Mouse (Mus musculus) midbrain, postnatal 0 days (tissue): ENCODE results near the gene Zfp593. TPM values are rescaled to one million over a fixed set of nuclear protein-coding genes. Genes with fewer than 3 reads are reported as not detected.

Experiments used
- ATAC-seq: fragments of 200-750 bp; cut with Nextera tagmentation; 2 replicates; pipeline ENCODE4 v1.8.0; 2017; ENCODE audit warnings: moderate number of reproducible peaks, mild to moderate bottlenecking, moderate TSS enrichment, moderate library complexity; ENCODE audit not compliant: low FRiP score
- DNase-seq: peaks from one replicate; pipeline ENCODE4 v3.0.0-alpha.2; 2015; ENCODE audit warnings: low spot score
- H3K27ac ChIP-seq: fragments of 300-500 bp; sonication (generic); 2 replicates; pipeline ENCODE4 v1.5.1; 2014; ENCODE audit warnings: low read depth, mild to moderate bottlenecking, low read length, mixed read lengths
- H3K27me3 ChIP-seq: fragments of 300-500 bp; sonication (generic); 2 replicates; pipeline ENCODE4 v1.6.1; 2014; ENCODE audit warnings: low read length, control low read depth, mixed read lengths; ENCODE audit not compliant: insufficient read depth
- H3K36me3 ChIP-seq: fragments of 300-500 bp; sonication (generic); 2 replicates; pipeline ENCODE4 v1.6.1; 2014; ENCODE audit warnings: low read length, control low read depth, mixed read lengths; ENCODE audit not compliant: insufficient read depth
- H3K4me1 ChIP-seq: fragments of 300-500 bp; sonication (generic); 2 replicates; pipeline ENCODE4 v1.6.1; 2014; ENCODE audit warnings: mild to moderate bottlenecking, control low read depth, antibody characterized with exemption, low read length, mixed read lengths; ENCODE audit not compliant: insufficient read depth
- H3K4me2 ChIP-seq: fragments of 300-500 bp; sonication (generic); 2 replicates; pipeline ENCODE4 v1.6.1; 2014; ENCODE audit warnings: low read depth, mild to moderate bottlenecking, low read length, mixed read lengths; ENCODE audit not compliant: poor library complexity, severe bottlenecking
- H3K4me3 ChIP-seq: fragments of 300-500 bp; sonication (generic); 2 replicates; pipeline ENCODE4 v1.5.1; 2014; ENCODE audit warnings: low read depth, mild to moderate bottlenecking, low read length, moderate library complexity
- H3K9ac ChIP-seq: fragments of 300-500 bp; sonication (generic); replicated peaks from 2 replicates; pipeline ENCODE4 v1.6.1; 2014; ENCODE audit warnings: mild to moderate bottlenecking, low read length, moderate library complexity, mixed read lengths; ENCODE audit not compliant: poor library complexity, severe bottlenecking
- H3K9me3 ChIP-seq: fragments of 300-500 bp; sonication (generic); 2 replicates; pipeline ENCODE4 v1.6.1; 2016; ENCODE audit warnings: low read length, control low read depth
- CTCF ChIP-seq: IDR thresholded peaks from 2 replicates; pipeline ENCODE4 v1.5.1; 2016; ENCODE audit warnings: antibody characterized with exemption, mild to moderate bottlenecking
- WGBS: fragments of 180-500 bp; shearing (Covaris S2); extraction: QIAGEN DNeasy Blood & Tissue Kit; methylation state at CpG from one replicate; pipeline ENCODE4 v1.1.7; 2014; 5-methylcytosine and 5-hydroxymethylcytosine counted together
- polyA plus RNA-seq: library from polyadenylated mRNA; unstranded; fragments of >200 nt; fragmentation: Nextera tagmentation; extraction: Ambion mirVana; gene quantifications from 2 replicates; pipeline ENCODE4 v1.2.1, GENCODE M21; 2015
- total RNA-seq: library from RNA; depleted of rRNA; stranded (reverse); fragments of >200 nt; gene quantifications from 2 replicates; pipeline ENCODE4 v1.2.3, GENCODE M21; 2014

Gene Zfp593
- total and polyA plus RNA-seq, 2 experiments from 2014 or later = 9.2 to 15.4 TPM

DNA sequence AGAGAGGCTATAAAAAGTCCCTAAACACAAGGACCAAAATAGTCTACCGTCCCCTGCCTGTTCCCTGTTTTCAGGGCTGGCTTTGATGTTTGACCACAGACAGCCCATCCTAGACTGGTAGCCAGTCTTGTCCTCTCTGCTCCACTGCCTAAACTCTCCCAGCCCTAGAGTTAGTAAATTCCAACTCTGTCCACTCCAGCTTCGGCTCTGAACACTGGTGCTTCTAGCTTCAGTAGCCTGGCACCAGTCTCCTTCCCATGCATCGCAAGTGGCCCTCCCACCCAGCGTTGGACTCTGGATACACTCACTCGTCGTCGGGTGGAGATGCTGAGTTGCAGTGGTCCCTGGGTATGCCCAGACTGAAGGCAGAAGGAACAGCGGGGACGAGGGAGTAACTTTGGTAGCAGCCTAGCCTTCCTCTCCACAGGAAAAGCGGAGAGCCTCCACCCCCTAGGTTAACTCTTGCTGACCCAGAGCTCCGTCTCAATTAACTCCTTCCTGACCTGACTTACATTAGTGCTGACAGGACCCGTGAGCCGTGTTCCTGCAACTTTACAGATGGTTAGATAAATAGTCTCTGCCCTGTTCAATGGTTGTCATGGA is 8.4 kb upstream of the Zfp593 start, which contains the start of gene Grrp1:
Gene Grrp1 (minus strand): TSS at position 385 of the 603 bp plus-strand sequence.
- Histone ChIP-seq H3K4me2 (peak within 1 kb of the TSS; percentile 77), H3K9me3 (no peaks in the 10 kb centered on the region), H3K27me3 (peaks cover 30% of the 10 kb centered on the region), H3K36me3 (no peaks in the 10 kb centered on the region), H3K27ac (no peak within 1 kb of the TSS), H3K9ac (no peak within 1 kb of the TSS), H3K4me1 (0 out of 2 replicates have a peak, but pooled peaks cover 7% of the 10 kb centered on the region), H3K4me3 (peak within 1 kb of the TSS; percentile 55)
- DNase-seq (peak; percentile 13), ATAC-seq (no peak)
- no peak for TF ChIP-seq CTCF
- 3% methylated on average over 13 of the region's 13 CpGs for WGBS

DNA sequence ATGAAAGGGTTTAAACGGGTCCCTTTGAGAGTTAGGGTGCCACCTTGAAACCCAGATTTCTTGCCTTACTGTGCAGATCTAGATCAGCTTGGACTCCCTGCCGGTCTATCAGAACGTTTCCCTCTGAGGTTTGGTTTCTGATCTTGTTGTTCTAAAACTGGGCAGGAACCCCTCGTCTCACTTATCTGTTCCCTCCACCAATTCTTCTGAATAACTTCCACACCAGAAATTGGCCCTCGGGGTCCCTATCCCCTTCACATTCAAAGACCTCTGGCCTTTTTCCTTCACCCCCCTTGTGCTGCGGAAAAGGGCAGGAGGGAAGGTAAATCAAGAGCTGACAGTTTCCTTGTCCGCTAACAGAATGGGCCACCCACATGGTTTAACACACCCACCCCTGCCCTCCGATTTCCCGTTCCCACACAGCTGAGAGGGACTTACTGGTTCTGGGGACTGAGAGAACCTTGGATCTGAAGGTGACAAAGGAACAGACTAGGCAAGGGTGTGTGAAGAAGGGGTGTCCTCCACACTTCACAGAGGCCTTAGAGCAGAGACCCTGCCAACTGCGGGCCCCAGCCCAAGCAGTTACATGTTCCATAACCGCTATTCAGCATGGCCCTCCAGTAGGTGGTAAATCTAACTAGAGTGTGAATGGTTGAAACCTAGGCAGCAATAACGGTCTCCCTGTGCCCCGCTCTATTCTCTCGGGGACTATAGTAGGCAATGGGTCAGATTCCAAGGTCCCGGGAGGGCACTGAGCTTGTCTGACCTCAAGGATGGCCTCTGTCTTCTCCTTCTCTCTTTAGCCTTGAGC is 7.7 kb upstream of the Zfp593 start:
- no peaks in the 10 kb centered on the region for H3K36me3 ChIP-seq
- H3K27me3 ChIP-seq = peaks cover 33% of the 10 kb centered on the region
- H3K4me2 ChIP-seq = peak overlapping the region; percentile 77; the same call in 1 of the 2 replicates
- no peaks in the 10 kb centered on the region for H3K9me3 ChIP-seq
- no peak for ATAC-seq
- H3K4me3 ChIP-seq = peak overlapping the region; percentile 55
- 14% methylated on average over 15 of the region's 15 CpGs for WGBS
- DNase-seq = no peak
- H3K4me1 ChIP-seq = 0 out of 2 replicates have a peak, but pooled peaks cover 7% of the 10 kb centered on the region
- no peak overlapping the region for H3K9ac ChIP-seq
- no peak for TF ChIP-seq CTCF
- H3K27ac ChIP-seq = no peak overlapping the region

DNA sequence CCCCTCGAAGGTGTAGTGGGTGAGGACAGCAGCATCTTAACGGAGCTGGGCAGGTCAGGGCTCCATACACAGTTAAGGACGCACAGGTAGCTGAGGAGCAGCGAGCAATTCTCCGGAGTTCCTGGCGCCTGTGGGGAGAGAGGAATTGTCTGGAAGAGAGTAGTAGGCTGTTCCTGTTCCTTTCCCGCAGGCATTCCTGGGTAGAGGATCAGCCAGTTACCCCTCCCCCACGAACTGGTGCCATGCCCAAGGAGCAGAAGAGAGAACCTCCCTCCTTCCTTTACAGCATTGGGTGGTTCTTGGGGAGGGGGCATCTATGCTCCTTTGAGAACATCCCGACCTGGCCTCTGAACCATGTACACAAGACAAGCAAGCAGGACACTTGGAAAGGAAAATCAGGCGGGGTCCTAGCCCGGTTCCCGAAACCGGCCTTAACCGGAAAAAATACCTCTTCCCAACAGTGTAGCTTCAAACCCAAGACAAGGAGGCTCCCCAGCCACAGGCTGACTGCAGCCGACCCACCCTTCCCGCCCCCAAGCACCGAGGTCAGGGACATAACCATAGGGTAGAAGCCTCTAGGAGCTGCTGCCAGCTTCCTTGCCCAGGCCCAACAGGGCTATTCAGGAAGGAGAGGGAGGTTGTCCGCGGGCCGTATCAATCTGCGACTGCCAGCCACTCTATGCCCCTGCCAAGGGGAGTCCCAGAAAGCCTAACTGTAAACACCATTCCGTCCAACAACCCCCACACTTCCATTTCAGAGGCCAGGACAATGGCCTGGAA is 6.9 kb upstream of the Zfp593 start:
- Histone ChIP-seq H3K9ac (peak overlapping the region; percentile 66), H3K4me3 (peak overlapping the region; percentile 55), H3K27me3 (peaks cover 41% of the 10 kb centered on the region), H3K9me3 (no peaks in the 10 kb centered on the region), H3K4me1 (0 out of 2 replicates have a peak, but pooled peaks cover 7% of the 10 kb centered on the region), H3K36me3 (no peaks in the 10 kb centered on the region), H3K4me2 (peak overlapping the region; percentile 77), H3K27ac (peak overlapping the region; percentile 78)
- WGBS = 8% methylated on average over 22 of the region's 22 CpGs
- TF ChIP-seq CTCF = no peak
- ATAC-seq (0 out of 2 replicates have a peak, but pooled peaks have one; percentile 1), DNase-seq (no peak)

DNA sequence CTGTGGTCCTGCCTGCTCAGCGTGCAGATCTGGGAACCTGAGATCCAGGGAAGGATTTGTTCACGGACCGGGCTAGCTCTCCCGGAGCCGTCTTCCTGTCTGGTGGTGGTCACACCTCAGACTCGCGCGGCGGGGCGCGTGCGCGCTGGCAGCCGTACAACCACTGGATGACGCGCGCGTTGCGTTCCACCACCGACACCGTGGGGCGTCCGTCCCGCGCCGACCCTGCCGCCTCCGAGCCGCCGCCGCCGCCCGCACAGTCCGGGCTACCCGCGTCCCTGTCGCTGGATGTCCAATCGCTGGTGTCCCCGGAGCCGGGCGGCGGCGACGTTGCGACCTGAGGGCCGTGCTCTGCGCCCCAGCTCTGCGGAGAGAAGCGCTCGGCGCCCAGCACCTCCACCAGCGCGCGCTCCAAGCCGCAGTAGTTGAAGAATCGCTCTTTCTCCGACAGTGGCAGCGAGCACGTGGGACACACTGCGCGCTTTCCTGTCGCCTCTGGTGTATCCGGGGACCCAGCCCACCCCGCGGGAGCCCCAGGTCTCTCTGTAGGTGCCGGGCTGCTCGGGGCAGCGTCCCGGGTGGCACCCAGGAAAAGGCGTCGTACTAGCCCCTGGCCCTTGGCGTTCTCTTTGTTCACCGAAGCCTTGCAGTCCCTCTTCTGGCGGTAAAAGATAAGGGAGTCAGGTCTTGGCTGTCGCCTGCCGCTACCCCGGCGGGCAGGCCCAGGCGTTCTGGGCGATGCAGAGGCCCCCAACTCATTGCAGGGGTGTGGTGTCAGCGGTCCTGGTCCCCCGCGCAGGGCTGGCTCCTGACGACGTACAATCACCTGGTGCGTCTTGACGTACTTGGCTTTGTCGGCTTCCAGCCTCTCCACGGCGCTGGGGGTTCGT is 6.1 kb upstream of the Zfp593 start:
- under 1% methylated on average over 86 of the region's 91 CpGs for WGBS
- DNase-seq (peak; percentile 79), ATAC-seq (peak; percentile 63)
- Histone ChIP-seq H3K27me3 (peaks cover 41% of the 10 kb centered on the region), H3K4me3 (peak overlapping the region; percentile 55), H3K36me3 (no peaks in the 10 kb centered on the region), H3K27ac (peak overlapping the region; percentile 78), H3K4me1 (0 out of 2 replicates have a peak, but pooled peaks cover 7% of the 10 kb centered on the region), H3K9ac (peak overlapping the region; percentile 66), H3K9me3 (no peaks in the 10 kb centered on the region), H3K4me2 (peak overlapping the region; percentile 77)
- no peak for TF ChIP-seq CTCF

DNA sequence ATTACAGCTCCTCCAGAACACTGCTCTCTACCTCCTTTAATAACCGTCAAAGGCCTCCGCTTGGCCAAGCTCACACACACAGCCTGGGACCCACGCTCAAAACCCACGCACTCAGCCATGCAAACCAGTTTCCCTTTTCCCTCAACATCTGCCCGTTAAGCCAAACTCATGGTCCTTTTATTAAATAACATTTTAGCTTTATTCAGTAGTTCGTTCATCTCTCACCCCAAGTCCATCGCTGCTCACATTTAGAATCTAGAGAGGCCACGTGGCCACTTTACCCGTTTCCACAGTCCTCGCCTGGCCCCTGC is 5.5 kb upstream of the Zfp593 start:
- ATAC-seq (no peak), DNase-seq (no peak)
- Histone ChIP-seq H3K27me3 (peaks cover 41% of the 10 kb centered on the region), H3K4me1 (0 out of 2 replicates have a peak, but pooled peaks cover 7% of the 10 kb centered on the region), H3K4me3 (peak overlapping the region; percentile 55), H3K27ac (peak overlapping the region; percentile 78), H3K9me3 (no peaks in the 10 kb centered on the region), H3K4me2 (peak overlapping the region; percentile 77), H3K9ac (peak overlapping the region; percentile 66; the same call in 1 of the 2 replicates), H3K36me3 (no peaks in the 10 kb centered on the region)
- 5% methylated on average over 10 of the region's 10 CpGs for WGBS
- TF ChIP-seq CTCF = no peak
